Mouse (Mus musculus) bone marrow, adult 2 months (tissue): ENCODE measurements around the gene Ndufb6. TPM values are rescaled to one million over a fixed set of nuclear protein-coding genes. Genes with fewer than 3 reads are reported as not detected.

ENCODE experiments used
- H3K27ac ChIP-seq: fragments of 200-500 bp; 2 replicates; pipeline ENCODE4 v1.5.1; 2012; ENCODE audit warnings: low read depth, mild to moderate bottlenecking, control low read depth, inconsistent platforms, low read length; ENCODE audit not compliant: control insufficient read depth, poor library complexity, insufficient read depth
- H3K4me1 ChIP-seq: fragments of 200-500 bp; 2 replicates; pipeline ENCODE4 v1.6.1; 2011; ENCODE audit warnings: low read length; ENCODE audit not compliant: control insufficient read depth, insufficient read depth
- H3K4me3 ChIP-seq: fragments of 200-500 bp; replicated peaks from 2 replicates; pipeline ENCODE3; 2011; ENCODE audit warnings: mild to moderate bottlenecking, low read depth, low read length, control low read depth; ENCODE audit not compliant: control insufficient read depth
- CTCF ChIP-seq: fragments of 200-500 bp; IDR thresholded peaks from 2 replicates; pipeline ENCODE4 v1.5.1; 2011; ENCODE audit warnings: low read length, control low read depth; ENCODE audit not compliant: control insufficient read depth, insufficient read depth
- POLR2A ChIP-seq: fragments of 200-500 bp; IDR thresholded peaks from 2 replicates; pipeline ENCODE4 v1.6.1; 2011; ENCODE audit warnings: low read depth, mild to moderate bottlenecking, control low read depth, low read length, borderline replicate concordance; ENCODE audit not compliant: control insufficient read depth
- WGBS: fragments of 180-500 bp; shearing (Covaris S2); methylation state at CpG from one replicate; pipeline ENCODE4 v1.1.7; 2018; 5-methylcytosine and 5-hydroxymethylcytosine counted together
- polyA plus RNA-seq: library from polyadenylated mRNA; stranded (reverse); fragments of >200 nt; gene quantifications from 2 replicates; pipeline ENCODE4 v1.2.4, GENCODE M21; 2011; ENCODE audit warnings: low replicate concordance; ENCODE audit not compliant: missing spikeins, insufficient read depth, insufficient read length

The Ndufb6 gene
- polyA plus RNA-seq, 1 experiment = 44.1 TPM

DNA sequence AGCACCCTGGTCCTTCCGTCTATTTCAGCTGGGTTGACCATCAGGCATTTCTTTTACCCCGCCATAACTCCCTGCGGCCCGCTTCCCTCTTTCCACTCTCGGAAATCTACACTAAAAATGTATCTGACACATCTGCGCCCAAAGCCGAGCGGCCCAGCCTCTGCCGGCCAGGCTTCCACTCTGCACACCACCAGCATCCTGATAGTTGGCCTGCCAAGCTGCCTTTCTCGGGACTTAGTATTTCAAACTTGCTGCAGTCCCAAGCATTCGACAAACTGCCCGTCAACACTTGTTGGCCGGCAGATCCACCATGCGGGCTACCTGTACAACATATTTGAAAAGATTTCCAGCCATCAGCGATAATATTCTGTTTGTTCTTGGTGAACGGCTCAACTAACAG, 10.4 kb downstream of the Ndufb6 start:
- peak overlapping the region; percentile 97 for H3K4me3 ChIP-seq
- WGBS = under 1% methylated on average over 16 of the region's 16 CpGs
- no peak for TF ChIP-seq CTCF
- 0 out of 2 replicates have a peak, but pooled peaks have one; percentile 9 for TF ChIP-seq POLR2A
- H3K4me1 ChIP-seq = peaks cover 1% of the 10 kb centered on the region; the same call in 1 of the 2 replicates
- peak overlapping the region; percentile 98 for H3K27ac ChIP-seq

DNA sequence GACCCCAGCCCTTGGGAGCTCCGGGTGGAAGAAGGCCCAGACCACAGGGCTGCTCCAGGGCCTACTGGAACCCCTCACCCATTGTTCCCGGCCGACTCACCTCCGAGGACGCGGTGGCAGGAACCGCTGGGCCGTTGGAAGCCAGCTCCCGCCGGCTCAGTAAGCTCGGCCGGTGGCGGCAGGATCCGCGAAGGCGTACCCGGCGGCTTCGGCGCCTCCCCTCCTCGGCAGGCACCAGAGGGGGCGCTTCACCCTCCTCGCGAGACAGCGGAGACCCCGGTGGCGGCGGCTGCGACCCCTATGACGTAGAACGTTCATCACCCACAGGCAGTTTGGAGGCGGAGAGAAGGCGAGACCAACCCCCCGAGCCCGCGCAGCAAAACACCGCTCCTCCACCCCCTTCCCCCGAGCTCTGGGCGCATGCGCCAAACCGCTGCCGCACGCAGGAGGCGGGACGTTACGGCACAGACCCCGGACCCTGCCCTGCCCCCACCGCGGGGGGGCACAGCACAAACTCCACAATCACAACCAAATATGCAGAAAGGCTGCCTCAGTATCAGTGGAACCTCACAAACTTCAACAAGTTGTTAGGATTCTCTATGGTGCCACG, 10.9 kb downstream of the Ndufb6 start:
- peak overlapping the region; percentile 97 for H3K4me3 ChIP-seq
- WGBS = under 1% methylated on average over 50 of the region's 50 CpGs
- peak overlapping the region; percentile 98 for H3K27ac ChIP-seq

DNA sequence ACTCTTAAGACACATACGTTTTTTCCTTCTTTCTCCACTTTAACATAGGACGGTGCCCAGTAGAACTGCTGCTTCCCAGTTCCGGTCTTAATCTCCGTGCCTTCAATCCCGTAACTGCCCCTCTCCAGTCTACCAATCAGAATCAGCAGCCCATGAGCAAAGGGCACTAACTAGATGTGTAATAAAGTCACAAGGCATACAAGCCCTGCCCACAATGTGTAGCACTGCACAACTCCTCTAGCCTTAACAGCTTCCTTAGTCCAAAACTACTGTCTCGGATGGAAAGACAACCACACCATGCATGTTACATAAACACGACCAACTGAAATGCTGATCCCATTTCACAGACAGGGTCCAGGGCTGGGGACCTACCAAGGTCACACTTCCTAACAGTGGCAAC, 11.5 kb downstream of the Ndufb6 start:
- H3K27ac ChIP-seq = peak overlapping the region; percentile 98
- whole genome bisulfite sequencing = 60% methylated on average over 7 of the region's 7 CpGs
- TF ChIP-seq CTCF = no peak
- TF ChIP-seq POLR2A = no peak
- peaks cover 1% of the 10 kb centered on the region; the same call in 1 of the 2 replicates for H3K4me1 ChIP-seq
- H3K4me3 ChIP-seq = peak overlapping the region; percentile 97

More for the DNA sequence above, 10.9 kb downstream of the Ndufb6 start:
- TF ChIP-seq CTCF = no peak
- TF ChIP-seq POLR2A = peak; percentile 54; the same call in 1 of the 2 replicates
- H3K4me1 ChIP-seq = peaks cover 1% of the 10 kb centered on the region; the same call in 1 of the 2 replicates

- Histone ChIP-seq H3K4me1 (peaks cover 1% of the 10 kb centered on the region; the same call in 1 of the 2 replicates), H3K4me3 (no peak overlapping the region), H3K27ac (no peak overlapping the region)
- TF ChIP-seq CTCF = no peak
- no peak for TF ChIP-seq POLR2A
- 64% methylated on average over 1 of the region's 1 CpGs for WGBS
Observed at GRCm38 (mm10) chr4:40264321-40264720, 14.9 kb downstream of the Ndufb6 start.

GRCm38 (mm10) chr4:40254385-40255103, 24.7 kb downstream of the Ndufb6 start:
- Histone ChIP-seq H3K27ac (no peak overlapping the region), H3K4me1 (no peaks in the 10 kb centered on the region), H3K4me3 (no peak overlapping the region)
- no peak for TF ChIP-seq POLR2A
- TF ChIP-seq CTCF = no peak
- 83% methylated on average over 8 of the region's 8 CpGs for WGBS

- H3K4me1 ChIP-seq = no peaks in the 10 kb centered on the region
- TF ChIP-seq CTCF = no peak
- TF ChIP-seq POLR2A = no peak
- WGBS = 81% methylated on average over 2 of the region's 2 CpGs
Observed at GRCm38 (mm10) chr4:40253766-40254165, 25.5 kb downstream of the Ndufb6 start.

GRCm38 (mm10) chr4:40250984-40251383, 28.2 kb downstream of the Ndufb6 start:
- Histone ChIP-seq H3K4me3 (no peak overlapping the region), H3K4me1 (no peaks in the 10 kb centered on the region), H3K27ac (no peak overlapping the region)
- TF ChIP-seq POLR2A = no peak
- TF ChIP-seq CTCF = no peak
- 69% methylated on average over 5 of the region's 5 CpGs for WGBS

More at GRCm38 (mm10) chr4:40253766-40254165, 25.5 kb downstream of the Ndufb6 start:
- Histone ChIP-seq H3K4me3 (no peak overlapping the region), H3K27ac (no peak overlapping the region)

DNA sequence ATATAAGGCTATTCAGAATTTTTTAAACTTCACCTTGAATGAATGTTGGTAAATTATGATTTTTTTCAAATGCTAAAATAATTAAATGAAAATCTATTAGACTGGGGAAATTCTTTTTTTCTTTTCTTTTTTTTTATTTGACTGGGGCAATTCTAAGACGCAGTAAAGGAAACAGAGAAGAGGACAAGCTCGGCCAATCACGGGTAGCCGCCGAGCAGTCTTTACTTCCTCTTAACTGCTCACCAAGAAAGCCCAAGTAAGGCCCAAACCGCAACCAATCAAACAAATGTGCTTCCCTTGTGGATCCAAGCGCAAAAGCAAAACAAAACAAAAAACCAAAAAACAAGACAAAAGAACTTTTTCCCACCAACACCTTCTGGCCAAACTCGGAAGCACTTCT, 35.2 kb downstream of the Ndufb6 start:
- TF ChIP-seq POLR2A (no peak), CTCF (no peak)
- WGBS = 3% methylated on average over 8 of the region's 8 CpGs
- Histone ChIP-seq H3K4me1 (peaks cover 1% of the 10 kb centered on the region; the same call in 1 of the 2 replicates), H3K4me3 (no peak overlapping the region), H3K27ac (no peak overlapping the region)

- no peak overlapping the region for H3K27ac ChIP-seq
- no peak overlapping the region for H3K4me3 ChIP-seq
- TF ChIP-seq POLR2A (no peak), CTCF (no peak)
- WGBS = 94% methylated on average over 4 of the region's 4 CpGs
- peaks cover 1% of the 10 kb centered on the region; the same call in 1 of the 2 replicates for H3K4me1 ChIP-seq
Observed at GRCm38 (mm10) chr4:40243006-40243405, 36.2 kb downstream of the Ndufb6 start.
